Mouse (Mus musculus) bone marrow macrophage, adult 2 months (primary cell): Measurements from ENCODE around the gene Ggt5. TPM values are rescaled to one million over a fixed set of nuclear protein-coding genes. Genes with fewer than 3 reads are reported as not detected.
"Not testable (repeated sequence)": the region's sequence is repeated elsewhere in the genome, so short reads cannot be mapped to it uniquely, and the experiment has no call there.

ENCODE experiments used
- H3K27ac ChIP-seq: 2 replicates; pipeline ENCODE4 v1.5.1; 2012; ENCODE audit warnings: low read depth, low read length; ENCODE audit not compliant: insufficient read depth
- H3K4me1 ChIP-seq: 2 replicates; pipeline ENCODE4 v1.6.1; 2012; ENCODE audit warnings: low read length; ENCODE audit not compliant: control insufficient read depth, insufficient read depth
- H3K4me3 ChIP-seq: 2 replicates; pipeline ENCODE4 v1.5.1; 2012; ENCODE audit warnings: mild to moderate bottlenecking, low read length, moderate library complexity; ENCODE audit not compliant: insufficient read depth
- CTCF ChIP-seq: IDR thresholded peaks from 2 replicates; pipeline ENCODE4 v1.5.1; 2012; ENCODE audit warnings: low read depth, mild to moderate bottlenecking, low read length, moderate library complexity
- POLR2A ChIP-seq: IDR thresholded peaks from 2 replicates; pipeline ENCODE4 v1.6.1; 2012; ENCODE audit warnings: mild to moderate bottlenecking, low read depth, low read length, borderline replicate concordance
- polyA plus RNA-seq: library from polyadenylated mRNA; stranded (reverse); fragments of >200 nt; gene quantifications from 2 replicates; pipeline ENCODE4 v1.2.4, GENCODE M21; 2012; ENCODE audit not compliant: missing spikeins, insufficient read depth, insufficient read length

The Ggt5 gene
- polyA plus RNA-seq, 1 experiment, result 11.6 TPM

DNA sequence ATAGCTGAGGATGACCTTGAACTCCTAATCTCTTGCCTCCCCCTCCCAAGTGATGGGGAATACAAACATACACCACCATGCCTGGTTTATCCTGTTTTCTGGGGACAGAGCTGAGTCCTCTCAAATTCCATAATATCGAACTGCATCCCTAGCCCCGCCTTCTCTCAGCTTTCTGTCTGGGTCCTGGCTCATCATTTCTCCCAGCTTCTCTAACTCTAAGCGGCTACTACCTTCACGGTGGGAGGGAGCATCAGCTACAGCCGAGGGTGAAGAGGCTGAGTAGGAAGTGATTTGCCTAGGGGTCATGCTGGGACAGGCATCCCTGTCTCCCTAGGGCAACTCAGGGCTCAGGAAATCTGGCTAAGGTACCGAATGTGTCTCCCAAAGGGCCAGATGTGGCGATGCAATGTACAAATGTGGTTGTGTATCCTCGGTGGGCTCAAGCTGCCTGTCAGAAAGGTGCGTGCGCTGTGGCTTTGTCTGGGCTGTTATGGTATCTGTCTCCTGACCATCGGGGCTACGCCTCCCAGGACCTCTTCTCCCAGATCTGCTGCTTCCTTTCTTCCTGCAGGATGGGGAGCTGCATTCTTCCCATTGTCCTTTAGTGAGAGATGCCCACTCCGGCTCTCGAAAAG, 30.0 kb upstream of the Ggt5 start:
- H3K27ac ChIP-seq, result no peak overlapping the region
- TF ChIP-seq CTCF (no peak), POLR2A (no peak)
- no peaks in the 10 kb centered on the region for H3K4me1 ChIP-seq
- H3K4me3 ChIP-seq, result no peak overlapping the region

GRCm38 (mm10) chr10:75559676-75560548, 29.2 kb upstream of the Ggt5 start, which contains the start of gene Lrrc75b:
Gene Lrrc75b, minus strand, starts transcription at chr10:75560330.
- H3K4me3 ChIP-seq, result peak within 1 kb of the TSS; percentile 38
- TF ChIP-seq CTCF, result no peak
- no peak within 1 kb of the TSS for H3K27ac ChIP-seq
- no peaks in the 10 kb centered on the region for H3K4me1 ChIP-seq

GRCm38 (mm10) chr10:75560549-75560899, 28.6 kb upstream of the Ggt5 start:
- Histone ChIP-seq H3K27ac (no peak overlapping the region), H3K4me3 (no peak overlapping the region), H3K4me1 (peaks cover 4% of the 10 kb centered on the region)
- no peak for TF ChIP-seq POLR2A
- no peak for TF ChIP-seq CTCF

- H3K4me3 ChIP-seq, result no peak within 1 kb of the TSS
- no peak within 1 kb of the TSS for H3K27ac ChIP-seq
- peaks cover 10% of the 10 kb centered on the region for H3K4me1 ChIP-seq
- TF ChIP-seq CTCF (no peak), POLR2A (no peak)
These were observed 28.0 kb upstream of the Ggt5 start, which contains the start of gene Ggt1 for GRCm38 (mm10) chr10:75561071-75561654. Gene Ggt1, plus strand, starts transcription at chr10:75561604.

DNA sequence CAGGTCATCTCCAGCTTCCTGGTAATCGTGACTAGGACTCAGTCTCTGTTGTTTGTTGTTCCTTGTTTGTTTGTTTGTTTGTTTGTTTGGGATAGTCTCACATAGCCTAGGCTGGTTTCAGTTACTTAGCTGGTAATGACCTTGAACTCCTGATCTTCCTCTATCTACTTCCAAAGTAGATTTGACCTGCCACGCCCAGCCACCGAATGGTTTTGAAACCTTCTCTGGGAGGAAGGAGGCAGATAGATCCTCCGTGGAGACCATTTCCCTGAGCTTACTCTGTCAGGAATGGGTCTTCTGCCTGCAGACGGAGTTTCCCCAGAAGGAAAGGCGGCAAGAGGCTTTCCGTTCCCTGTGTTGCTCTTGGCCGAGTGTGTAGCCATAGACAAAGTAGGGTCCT, 26.5 kb upstream of the Ggt5 start:
- TF ChIP-seq CTCF, result no peak
- no peak for TF ChIP-seq POLR2A
- Histone ChIP-seq H3K27ac (no peak overlapping the region), H3K4me3 (no peak overlapping the region), H3K4me1 (peaks cover 11% of the 10 kb centered on the region)

- H3K4me3 ChIP-seq, result no peak overlapping the region
- peaks cover 11% of the 10 kb centered on the region for H3K4me1 ChIP-seq
- no peak overlapping the region for H3K27ac ChIP-seq
- TF ChIP-seq POLR2A, result no peak
- TF ChIP-seq CTCF, result no peak
These were observed 24.4 kb upstream of the Ggt5 start for GRCm38 (mm10) chr10:75564687-75565265.

- H3K4me1 ChIP-seq, result peaks cover 11% of the 10 kb centered on the region
- TF ChIP-seq POLR2A, result no peak
- no peak overlapping the region for H3K27ac ChIP-seq
- H3K4me3 ChIP-seq, result no peak overlapping the region
These were observed 23.7 kb upstream of the Ggt5 start for GRCm38 (mm10) chr10:75565436-75565835.

GRCm38 (mm10) chr10:75565906-75566305, 23.2 kb upstream of the Ggt5 start:
- Histone ChIP-seq H3K4me3 (no peak overlapping the region), H3K27ac (no peak overlapping the region), H3K4me1 (peaks cover 11% of the 10 kb centered on the region)
- TF ChIP-seq POLR2A (no peak), CTCF (no peak)

- no peak overlapping the region for H3K27ac ChIP-seq
- H3K4me1 ChIP-seq, result peaks cover 11% of the 10 kb centered on the region
- no peak overlapping the region for H3K4me3 ChIP-seq
- TF ChIP-seq POLR2A (no peak), CTCF (no peak)
These were observed 22.8 kb upstream of the Ggt5 start for GRCm38 (mm10) chr10:75566321-75566720.

GRCm38 (mm10) chr10:75566765-75567164, 22.4 kb upstream of the Ggt5 start:
- H3K27ac ChIP-seq, H3K4me3 ChIP-seq: not testable (repeated sequence)
- H3K4me1 ChIP-seq, result peaks cover 11% of the 10 kb centered on the region
